Mouse (Mus musculus) left cerebral cortex, adult 9 months (tissue): ENCODE measurements around the gene Dcaf6.

Experiments
- DNase-seq, 2 experiments: peaks; one replicate each; pipeline ENCODE4 v3.0.0; 2022; ENCODE audit warnings: low spot score in 2 of 2

The Dcaf6 gene

DNA sequence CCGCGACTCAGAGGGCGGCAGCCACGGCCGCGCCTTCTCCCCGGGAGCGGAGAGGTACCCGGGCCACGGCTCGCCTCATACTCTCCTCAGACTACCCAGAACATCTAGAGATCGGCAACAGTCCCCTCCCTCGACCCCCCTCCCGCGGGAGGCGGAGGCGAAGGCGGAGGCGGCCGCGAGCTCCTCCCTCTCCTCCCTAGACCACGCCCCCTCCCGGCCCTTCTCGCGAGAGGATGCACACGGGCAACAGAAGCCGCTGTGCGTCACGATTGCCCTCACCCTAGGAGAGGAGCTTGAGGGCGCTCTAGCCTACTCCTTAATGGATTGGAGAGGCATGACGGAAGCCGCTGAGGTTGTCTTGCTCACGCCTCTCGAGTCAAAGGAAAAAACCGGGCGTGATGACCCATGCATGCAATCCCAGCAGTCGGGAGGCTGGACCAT, at the start of gene Dcaf6, which contains the start of gene Mpc2:
TSS of gene Dcaf6 (minus strand) at position 116 of the 441 bp plus-strand sequence.
TSS of gene Mpc2 (plus strand) at position 278 of the 441 bp plus-strand sequence.
- DNase-seq = peak; percentile 98 to 99

DNA sequence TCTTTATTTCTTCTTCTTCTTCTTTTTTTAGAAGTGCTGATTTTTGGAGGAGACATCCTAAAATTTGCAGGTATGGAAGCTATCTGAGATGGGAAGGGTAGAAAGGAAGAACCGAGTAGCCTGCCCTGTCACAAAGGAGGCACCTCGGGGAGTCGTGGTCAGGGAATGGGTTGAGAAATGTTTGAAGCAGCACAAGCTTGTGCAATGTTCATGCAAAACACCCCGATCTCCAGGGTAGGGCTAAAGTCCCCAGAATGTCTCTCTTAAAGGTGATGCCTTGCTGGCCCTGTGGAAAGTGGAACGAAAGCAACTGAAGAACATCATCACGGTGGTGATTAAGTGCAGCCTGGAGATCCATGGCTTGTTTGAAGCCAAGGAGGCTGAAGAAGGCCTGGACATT, 46.0 kb upstream of the Dcaf6 start:
- no peak for DNase-seq

- no peak for DNase-seq
These were observed 43.2 kb upstream of the Dcaf6 start for GRCm38 (mm10) chr1:165503307-165504024.

GRCm38 (mm10) chr1:165498856-165499255, 38.6 kb upstream of the Dcaf6 start:
- DNase-seq = no peak

DNA sequence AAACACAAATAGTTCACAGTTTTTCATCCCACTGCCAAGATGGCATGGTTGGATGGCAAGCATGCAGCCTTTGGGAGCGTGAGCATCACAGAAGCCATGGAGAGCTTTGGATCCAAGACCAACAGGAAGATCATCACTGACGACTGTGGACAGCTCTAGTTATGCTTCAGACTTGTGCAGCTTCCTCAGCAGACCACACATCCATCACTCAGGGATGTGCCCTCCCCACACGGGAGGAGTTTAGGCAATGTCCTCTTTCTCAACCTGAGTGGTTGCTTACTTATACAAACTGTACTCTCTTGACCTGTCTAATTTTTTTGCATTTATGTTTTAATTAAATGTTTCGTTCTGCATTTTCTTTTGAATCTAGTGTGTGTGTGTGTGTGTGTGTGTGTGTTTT, 28.9 kb upstream of the Dcaf6 start:
- DNase-seq = no peak

GRCm38 (mm10) chr1:165486108-165486507, 25.8 kb upstream of the Dcaf6 start:
- DNase-seq = no peak

GRCm38 (mm10) chr1:165484688-165485233, 24.5 kb upstream of the Dcaf6 start, which contains the start of gene Adcy10:
Gene Adcy10 (plus strand): TSS chr1:165485183.
- DNase-seq = no peak

GRCm38 (mm10) chr1:165471490-165471889, 11.2 kb upstream of the Dcaf6 start:
- no peak for DNase-seq

DNA sequence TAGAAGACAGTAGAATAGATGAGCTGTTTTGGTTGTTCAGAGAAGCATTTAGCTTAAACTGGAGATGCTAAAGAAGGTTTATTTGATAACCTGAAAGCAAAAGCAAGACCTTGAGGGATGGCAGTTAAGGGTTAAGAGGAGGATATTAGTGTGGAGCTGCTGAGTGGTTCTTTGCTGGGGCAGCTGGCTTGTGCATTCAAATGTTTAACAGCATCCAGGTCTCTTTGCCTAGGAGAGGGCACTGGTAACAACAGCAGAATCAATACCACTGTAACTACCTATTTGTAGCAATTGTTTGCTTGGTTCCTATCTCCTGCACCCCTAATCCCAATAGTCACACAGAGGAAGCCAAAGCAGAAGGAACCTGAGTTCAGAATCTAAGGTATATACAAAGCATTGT, 9.4 kb upstream of the Dcaf6 start:
- DNase-seq = no peak

DNA sequence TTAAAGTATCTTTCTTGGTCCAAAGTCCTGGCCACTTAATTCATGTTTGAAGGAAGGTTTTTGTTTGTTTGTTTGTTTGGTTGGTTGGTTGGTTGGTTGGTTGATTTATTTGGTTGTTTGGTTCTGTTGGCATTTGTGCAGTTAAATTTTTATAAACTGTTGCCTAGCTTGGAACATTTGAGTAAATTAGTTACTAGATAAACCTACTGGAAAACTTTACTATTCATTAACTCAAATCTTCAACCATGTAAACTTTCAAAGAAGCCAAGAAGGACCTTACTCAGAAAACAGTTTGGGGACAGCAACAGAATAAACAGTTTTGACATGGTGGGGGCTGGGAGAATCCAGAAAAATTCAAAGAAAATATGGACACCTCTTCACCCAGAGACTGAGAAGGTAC, 8.7 kb upstream of the Dcaf6 start:
- no peak for DNase-seq

- DNase-seq = no peak
These were observed 4.3 kb upstream of the Dcaf6 start for GRCm38 (mm10) chr1:165464574-165464973.

DNA sequence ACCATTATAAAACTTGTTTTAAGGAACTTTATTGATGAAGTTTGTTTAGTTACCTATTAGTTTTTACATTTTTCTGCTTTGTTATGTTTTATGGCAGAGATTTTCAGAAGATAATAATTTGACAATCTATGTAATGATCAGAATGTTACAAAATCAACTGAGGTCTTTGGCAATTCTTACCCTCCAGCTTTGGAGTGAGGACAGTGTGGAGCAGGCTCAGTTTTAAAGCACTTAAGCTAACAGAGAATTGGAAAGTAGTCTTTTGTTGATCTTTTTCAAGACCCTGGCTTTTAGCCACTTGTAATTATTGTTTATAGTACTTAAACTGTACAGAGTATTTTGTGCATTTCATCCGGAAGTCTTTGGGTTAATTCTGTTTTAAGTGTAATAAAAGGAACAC, 2.6 kb upstream of the Dcaf6 start:
- no peak for DNase-seq

- DNase-seq = no peak
These were observed 1.4 kb upstream of the Dcaf6 start for GRCm38 (mm10) chr1:165461681-165462080.

- DNase-seq = peak; percentile 99
These were observed 614 bp upstream of the Dcaf6 start for GRCm38 (mm10) chr1:165460801-165461377.

DNA sequence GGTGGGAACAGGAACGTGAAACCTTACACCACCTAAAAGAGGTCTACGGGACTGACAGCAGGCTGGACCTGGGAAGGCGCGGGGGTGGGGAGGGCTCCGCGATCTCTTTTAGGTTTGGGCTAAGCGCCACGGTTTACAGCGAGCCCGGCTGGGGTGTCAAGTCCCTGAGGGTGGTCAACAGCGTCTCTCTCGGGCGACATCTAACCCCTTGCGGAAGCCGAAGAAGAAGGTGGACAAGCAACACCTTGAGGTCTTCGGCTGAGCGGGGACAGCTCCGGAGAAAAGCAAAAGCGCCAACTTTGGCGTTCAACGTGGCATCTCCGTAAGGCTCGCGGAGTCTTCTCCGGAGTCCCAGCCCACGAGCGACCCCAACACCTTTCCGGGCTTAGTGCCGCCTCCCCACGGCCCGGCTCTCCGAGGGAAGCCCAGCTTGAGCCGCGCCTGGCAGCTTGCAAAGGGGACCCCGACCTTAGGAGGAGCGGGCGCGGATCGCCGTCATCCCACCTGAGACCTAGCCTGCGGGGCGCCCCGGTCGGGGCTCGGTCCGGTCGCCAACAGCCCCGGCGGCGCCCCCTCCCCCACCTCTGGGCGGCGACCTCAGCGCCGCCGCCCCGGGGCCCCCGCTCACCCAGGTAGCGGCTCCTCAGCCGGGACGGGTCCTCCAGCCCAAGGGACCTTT, 633 bp downstream of the Dcaf6 start:
- DNase-seq = peak; percentile 30 to 44

GRCm38 (mm10) chr1:165459041-165459502, 1.2 kb downstream of the Dcaf6 start:
- no peak for DNase-seq

DNA sequence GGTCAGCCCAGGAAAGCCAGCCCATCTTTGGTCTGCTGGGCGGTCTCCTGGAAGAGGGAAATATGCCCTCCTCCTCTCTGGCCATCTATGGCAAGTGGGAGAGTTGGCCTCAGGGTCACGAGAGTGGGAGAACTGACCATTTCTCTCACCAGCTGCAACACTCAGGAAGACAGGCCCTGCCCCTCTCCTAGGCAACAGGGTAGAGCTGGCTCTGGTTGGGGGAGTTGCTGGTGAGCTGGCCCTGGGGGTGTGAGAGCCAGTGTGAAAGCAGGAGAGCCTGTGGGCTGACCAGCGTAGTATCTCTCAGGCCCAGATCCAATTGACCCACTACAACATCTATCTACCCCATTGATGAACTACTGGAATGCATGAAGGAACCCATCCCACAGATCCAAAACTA, 18.6 kb downstream of the Dcaf6 start:
- no peak for DNase-seq

GRCm38 (mm10) chr1:165441201-165441600, 19.1 kb downstream of the Dcaf6 start:
- DNase-seq = no peak

GRCm38 (mm10) chr1:165440788-165441187, 19.5 kb downstream of the Dcaf6 start:
- DNase-seq = no peak

DNA sequence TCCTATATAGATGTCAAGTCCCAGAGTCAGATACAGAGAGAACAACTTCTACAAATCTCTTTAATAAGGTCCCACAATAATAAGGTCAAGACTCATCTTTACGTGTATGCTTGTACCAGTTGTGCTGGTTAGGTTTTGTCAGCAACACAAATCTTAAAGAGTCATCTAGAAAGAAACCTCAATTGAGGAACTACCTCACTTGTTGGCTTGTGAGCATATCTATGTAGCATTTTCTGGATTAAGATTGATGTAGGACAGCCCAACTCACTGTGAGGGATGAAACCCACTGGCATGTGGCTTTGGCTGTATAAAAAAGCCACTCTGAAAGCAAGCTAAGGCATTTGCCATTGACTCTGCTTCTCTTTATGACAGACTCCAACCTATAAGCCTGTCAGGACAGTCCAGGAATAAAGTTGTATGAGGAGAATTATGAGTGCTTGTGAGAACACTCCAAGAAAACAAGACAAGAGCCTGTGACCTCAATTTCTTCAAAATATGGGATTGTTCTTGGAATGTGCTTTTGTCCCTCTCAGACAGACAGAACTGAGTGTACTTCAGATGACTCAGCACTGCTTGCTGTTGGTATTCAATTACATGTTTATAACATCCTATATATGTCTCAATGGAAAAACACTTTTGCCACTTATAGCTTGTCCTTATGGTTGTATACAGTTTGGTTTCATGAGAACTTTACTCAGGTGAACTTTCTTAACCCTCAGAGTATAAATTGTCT, 21.8 kb downstream of the Dcaf6 start:
- DNase-seq = no peak

DNA sequence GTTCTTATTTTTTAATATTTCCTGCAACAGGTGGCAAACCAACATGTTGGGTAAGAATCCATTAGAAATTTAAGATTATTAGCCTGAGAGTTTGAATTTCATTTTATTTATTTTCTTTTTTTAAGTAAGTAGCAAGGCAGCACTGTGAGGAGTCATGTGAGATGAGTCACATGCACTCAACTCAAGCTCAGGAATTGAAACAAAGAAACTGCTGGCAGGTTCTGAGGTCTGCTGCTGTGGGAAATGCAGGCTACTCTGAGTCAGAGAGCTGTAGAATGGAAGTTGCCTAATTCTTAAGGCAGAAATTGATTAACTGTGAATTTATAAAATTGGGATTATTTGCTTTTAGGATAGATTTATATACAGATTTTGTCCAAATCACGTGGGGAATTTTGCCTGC, 27.4 kb downstream of the Dcaf6 start:
- no peak for DNase-seq

GRCm38 (mm10) chr1:165426254-165426653, 34.0 kb downstream of the Dcaf6 start:
- no peak for DNase-seq
